Mouse (Mus musculus) E14TG2a.4 (cell line): Measurements from ENCODE around the gene Csnk2a1.

Experiments used
- CTCF ChIP-seq: conservative IDR thresholded peaks from 2 replicates; pipeline ENCODE4 v1.5.1; 2014; ENCODE audit warnings: low read length
- NANOG ChIP-seq: IDR thresholded peaks from 2 replicates; pipeline ENCODE4 v1.6.1; 2014; ENCODE audit warnings: borderline replicate concordance, low read length, mixed read lengths

GRCm38 (mm10) chr2:152293727-152294475, 67.3 kb downstream of the Csnk2a1 start, which contains the start of gene Tbc1d20:
- TF ChIP-seq CTCF (no peak), NANOG (no peak)
